Mouse (Mus musculus) WW6 (cell line): ENCODE measurements around the gene Rspo1.

Experiments
- DNase-seq: peaks from one replicate; pipeline ENCODE4 v3.0.0-alpha.2; 2013; ENCODE audit warnings: low read depth, low spot score

The Rspo1 gene

DNA sequence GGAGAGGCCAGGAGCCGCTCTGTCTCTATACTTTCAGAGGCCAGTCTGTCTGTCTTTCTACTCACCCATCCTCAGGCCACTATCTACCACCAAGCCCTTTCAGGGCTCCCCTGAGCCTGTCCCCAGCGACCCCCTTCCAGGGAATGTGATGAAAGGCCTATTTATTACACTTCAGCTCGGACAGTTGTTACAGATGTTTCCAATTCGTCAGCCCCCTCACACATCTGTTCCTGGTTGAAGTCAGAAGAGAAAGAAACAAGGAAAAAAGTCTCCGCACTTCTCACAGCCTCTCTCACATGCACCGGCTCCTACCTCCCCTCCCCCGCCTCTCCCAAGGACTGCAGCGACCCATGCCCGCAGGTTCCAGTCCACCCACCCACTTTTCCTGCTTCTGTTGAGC lies 13.9 kb upstream of the Rspo1 start:
- DNase-seq: no peak

- DNase-seq: no peak
Measured at GRCm38 (mm10) chr4:124973296-124973695, 12.9 kb upstream of the Rspo1 start.

- DNase-seq: no peak
Measured at GRCm38 (mm10) chr4:124978201-124978600, 8.0 kb upstream of the Rspo1 start.

DNA sequence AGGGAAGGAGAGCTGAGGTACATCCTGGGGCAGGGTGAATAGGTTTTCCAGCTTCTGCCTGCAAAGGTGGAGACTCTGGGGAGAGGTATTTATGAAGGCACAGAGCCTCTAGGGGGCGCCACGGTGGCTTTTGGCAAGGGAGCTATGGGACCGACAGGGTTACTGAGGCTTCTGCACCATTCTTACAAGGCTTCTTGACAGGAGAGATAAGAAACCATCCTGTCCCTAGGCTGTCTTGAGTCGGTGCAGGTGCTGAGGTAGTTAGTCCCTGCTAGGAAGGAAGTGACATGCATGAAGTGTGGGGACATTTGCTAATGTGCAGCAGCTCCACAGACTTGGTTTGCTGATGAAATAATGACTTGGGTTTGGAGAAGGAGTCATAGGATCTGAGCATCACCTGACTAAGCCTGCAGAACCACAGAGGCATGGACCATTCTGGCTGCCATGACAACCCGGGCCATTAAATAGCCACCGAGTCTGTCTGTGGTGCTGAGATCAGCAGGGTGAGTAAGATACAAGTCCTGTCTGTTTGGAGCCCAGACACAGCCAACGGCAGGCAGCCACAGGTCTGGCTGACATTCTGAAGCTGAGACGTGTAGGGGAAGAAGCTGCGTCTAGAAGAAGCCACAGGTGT lies 2.2 kb upstream of the Rspo1 start:
- DNase-seq: peak; percentile 33

GRCm38 (mm10) chr4:124984871-124985670 lies 1.2 kb upstream of the Rspo1 start:
- no peak for DNase-seq

DNA sequence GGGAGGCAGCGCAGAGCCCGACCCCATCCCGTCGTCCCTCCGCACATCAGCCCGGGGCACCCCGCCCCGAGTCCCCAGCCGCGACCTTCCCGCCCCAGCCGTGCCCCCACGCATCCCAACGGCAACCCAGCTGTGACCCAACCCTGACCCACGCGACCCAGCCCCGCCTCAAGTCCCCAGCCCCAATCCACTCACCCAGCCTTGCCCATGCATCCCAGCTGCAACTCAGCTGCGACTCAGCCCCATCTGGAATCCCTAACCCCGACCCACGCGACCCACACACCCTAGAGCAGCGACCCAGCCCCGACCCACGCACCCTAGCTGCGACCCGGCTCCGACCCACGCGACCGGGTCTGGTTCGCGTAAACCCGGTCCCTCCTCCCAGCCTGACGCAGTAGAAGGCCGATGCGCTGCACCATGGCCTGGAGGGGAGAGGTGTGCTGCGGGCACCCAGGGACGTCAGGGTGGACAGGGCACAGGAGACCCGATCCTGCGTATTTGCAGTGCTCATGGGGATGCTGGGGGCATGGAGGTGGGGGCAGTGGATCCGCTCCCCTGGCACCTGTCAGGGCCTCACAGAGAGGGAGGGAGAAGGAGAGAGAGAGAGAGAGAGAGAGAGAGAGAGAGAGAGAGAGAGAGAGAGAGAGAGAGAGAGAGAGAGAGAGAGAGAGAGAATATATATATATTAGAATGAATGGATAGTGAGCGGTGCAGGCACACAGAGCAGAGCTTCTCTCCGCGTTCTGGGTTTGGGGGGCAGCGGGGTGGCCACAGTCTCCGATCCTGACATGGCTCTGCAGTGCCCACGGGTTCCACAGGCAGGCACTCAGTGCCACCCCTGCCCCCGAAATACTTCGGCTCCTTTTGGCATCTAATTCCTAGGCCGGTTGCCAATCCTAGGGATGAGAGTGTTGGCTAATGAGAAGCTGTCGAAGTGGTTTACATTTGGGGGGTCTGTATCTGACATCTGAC lies 795 bp downstream of the Rspo1 start:
- DNase-seq: no peak

- DNase-seq: no peak
Measured at GRCm38 (mm10) chr4:124987711-124988097, 1.5 kb downstream of the Rspo1 start.

DNA sequence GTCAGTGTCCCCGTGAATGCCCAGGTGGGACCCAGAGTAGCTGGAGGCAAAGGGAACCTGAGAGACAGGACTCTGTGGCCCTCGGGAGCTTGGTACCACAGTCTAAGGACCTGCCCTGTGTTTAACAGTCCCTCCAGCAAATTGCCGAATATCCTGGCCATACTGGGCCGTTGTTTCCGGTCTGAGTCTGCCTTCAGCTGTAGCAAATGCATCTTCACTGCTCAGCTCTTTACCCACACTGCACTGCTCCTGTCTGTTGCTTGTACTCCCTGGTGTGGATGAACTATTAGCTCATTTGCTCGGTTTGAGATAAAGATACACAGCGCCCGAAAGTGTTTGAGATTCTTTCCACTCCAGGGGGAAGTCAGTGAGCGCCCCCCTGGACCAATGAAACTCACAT lies 2.2 kb downstream of the Rspo1 start:
- no peak for DNase-seq

DNA sequence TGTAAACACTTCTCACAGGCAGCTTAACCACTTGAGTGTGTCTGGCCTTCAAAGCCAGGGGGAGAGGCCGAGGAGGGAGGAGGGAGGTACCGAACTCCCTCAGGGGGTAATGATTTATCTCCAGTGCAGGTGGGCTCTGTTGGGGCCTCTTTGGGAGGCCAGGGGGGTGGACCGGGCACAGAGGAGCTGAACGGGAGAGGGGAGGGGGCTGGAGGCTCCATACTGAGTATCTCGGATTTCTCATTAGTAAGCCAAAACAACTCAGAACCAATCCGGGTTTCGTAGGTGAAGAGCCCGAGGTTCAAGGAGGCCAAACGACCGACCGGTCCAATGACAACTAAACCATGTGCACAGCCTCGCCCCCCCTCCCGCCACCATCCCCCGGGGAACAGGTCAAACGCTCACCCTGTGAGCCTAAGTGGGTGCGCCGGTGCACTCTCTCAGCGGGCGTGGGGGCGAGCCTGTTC lies 3.6 kb downstream of the Rspo1 start:
- DNase-seq: no peak

DNA sequence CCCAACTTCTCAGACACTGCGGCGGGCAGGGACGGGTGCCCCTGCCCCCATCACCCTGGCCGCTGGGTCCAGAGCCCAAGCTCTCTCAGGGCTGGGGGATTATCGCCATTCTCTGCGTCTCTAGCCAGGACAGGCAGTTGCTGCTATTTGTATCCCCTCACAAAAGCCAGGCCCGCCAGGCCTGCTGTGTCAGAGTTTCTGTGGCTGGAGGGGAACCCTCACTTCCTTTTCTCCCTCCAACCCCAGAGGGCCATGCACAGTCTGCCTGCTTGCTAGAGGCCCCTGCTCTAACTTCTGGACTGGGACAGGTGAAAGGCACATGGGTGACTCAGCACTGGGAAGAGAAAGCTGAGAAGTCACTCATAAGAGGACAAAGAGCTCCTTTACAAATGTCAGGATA lies 4.1 kb downstream of the Rspo1 start:
- no peak for DNase-seq

GRCm38 (mm10) chr4:124997479-124998147 lies 11.4 kb downstream of the Rspo1 start:
- no peak for DNase-seq

- DNase-seq: no peak
Measured at GRCm38 (mm10) chr4:124999548-124999947, 13.3 kb downstream of the Rspo1 start.

GRCm38 (mm10) chr4:125002978-125003377 lies 16.7 kb downstream of the Rspo1 start:
- no peak for DNase-seq

DNA sequence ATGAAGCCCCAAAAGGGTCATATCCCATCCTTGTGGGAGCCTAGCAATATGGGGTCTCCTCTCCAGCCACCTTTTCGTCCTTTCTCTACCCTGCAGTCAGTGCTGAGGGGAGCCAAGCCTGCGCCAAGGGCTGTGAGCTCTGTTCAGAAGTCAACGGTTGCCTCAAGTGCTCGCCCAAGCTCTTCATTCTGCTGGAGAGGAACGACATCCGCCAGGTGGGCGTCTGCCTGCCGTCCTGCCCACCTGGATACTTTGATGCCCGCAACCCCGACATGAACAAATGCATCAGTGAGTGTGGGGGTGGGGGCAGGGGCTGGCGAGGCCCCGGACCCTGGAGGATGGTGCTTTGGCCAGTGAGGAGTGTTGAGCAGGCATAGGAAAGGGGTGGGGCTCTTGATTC lies 18.7 kb downstream of the Rspo1 start:
- no peak for DNase-seq

- DNase-seq: no peak
Measured at GRCm38 (mm10) chr4:125007460-125007859, 21.2 kb downstream of the Rspo1 start.

GRCm38 (mm10) chr4:125008220-125008619 lies 22.0 kb downstream of the Rspo1 start:
- DNase-seq: no peak

- DNase-seq: no peak
Measured at GRCm38 (mm10) chr4:125008712-125009111, 22.5 kb downstream of the Rspo1 start.

GRCm38 (mm10) chr4:125015806-125016635 lies 29.8 kb downstream of the Rspo1 start, which contains the start of gene Gnl2:
Gene Gnl2 (plus strand): TSS chr4:125016585.
- no peak for DNase-seq

DNA sequence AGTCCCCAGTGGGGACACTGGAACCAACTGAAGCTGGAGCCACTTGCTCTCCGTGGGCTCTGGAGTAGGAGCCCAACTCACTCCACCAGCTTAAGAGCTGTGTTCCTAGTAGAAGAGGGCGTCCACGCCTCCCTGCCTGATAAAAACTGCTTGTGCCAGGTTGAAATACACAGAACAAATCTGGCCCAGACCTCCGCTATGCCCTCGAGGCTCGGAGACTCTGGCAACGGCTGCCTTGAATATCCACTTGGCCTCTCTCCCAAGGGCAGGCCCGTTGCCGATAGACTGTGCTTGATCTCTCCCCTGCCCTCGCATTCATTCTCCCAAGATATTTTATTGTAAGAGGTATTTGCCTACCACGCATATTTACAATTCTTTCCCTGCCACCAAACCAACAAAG lies 31.2 kb downstream of the Rspo1 start:
- DNase-seq: no peak

DNA sequence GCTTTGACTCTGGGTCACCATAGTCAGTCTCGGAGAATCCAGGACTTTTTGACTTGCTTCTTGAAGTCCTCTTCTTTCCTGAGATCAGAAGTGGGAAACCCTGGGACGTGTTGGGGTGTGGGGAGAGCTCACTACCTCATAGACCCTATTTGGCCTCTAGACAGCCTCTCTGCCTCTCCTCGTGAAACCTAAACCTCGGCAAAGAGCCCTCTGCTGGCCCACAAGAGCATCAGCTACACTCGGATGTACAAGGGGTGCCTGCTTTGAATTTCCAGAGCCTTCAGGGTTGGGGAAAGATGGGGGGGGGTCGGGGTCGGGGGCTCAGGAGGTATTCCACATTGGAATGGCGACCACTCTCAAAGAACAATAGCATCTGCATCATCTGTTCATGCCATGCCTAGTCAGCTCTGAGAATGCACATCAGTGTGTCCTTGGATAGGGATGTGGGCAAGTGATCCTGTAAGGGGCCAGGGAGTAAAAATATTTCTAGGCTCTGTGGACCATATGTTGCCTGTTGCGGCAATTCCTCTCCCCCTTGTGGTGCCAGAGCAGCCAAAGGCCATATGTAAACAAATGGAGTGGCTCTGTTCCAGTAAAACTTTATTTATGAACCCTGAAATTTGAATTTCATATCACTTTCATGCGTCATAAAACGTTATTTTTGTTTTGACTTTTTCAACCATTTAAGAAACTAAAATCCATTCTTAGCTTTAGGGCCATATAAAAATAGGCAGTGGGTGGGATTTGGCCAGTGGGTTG lies 34.7 kb downstream of the Rspo1 start:
- DNase-seq: no peak
